Mouse (Mus musculus) bone marrow macrophage, adult 2 months (primary cell): ENCODE measurements around the gene Plcb4.

Experiments used
- CTCF ChIP-seq: IDR thresholded peaks from 2 replicates; pipeline ENCODE4 v1.5.1; 2012; ENCODE audit warnings: low read depth, mild to moderate bottlenecking, low read length, moderate library complexity
- POLR2A ChIP-seq: IDR thresholded peaks from 2 replicates; pipeline ENCODE4 v1.6.1; 2012; ENCODE audit warnings: mild to moderate bottlenecking, low read depth, low read length, borderline replicate concordance

DNA sequence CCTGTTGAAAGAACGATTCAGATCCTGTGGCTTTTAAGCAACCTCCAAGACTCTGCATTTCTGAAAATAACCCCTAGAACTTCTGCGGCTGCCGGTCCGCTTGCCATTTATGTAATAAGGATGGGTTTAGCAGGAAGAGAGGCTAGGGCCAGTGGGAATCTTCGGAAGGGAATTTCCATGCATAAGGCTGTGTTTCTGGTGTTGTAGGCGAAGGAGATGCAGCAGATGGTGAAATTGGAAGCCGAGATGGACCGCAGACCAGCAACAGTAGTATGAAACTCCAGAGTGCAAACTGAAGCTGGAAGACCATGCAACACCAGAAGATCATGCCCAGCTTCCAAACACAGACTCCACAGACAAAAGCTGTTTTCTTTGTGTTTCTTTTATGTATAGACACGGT lies 353.9 kb downstream of the Plcb4 start:
- TF ChIP-seq POLR2A (no peak), CTCF (no peak)
